Mouse (Mus musculus): Measurements from ENCODE around the gene Igf1. TPM values are rescaled to one million over a fixed set of nuclear protein-coding genes. Genes with fewer than 3 reads are reported as not detected.

Igf1 gene
- polyA plus RNA-seq, 1 experiment from 2014 or later = 11.4 TPM

DNA sequence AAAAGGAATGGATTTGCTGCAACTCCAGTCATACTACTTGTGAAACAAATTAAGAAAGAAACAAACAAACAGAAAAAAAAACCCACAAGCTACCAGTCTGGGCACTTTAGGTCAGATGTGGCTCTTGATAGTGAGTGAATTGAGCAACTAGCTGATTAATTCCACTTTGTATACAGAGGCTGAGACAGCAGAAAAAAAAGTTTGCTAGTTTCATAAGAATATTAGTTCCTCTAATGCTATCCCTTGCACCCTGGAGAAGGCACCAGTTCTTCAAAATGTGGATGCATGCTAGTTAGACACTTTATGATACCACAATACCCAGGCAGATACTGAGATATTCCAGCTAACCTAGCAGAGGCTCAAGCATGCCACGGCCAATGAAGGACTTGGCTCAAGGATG is 26.0 kb upstream of the Igf1 start:
- Histone ChIP-seq H3K4me1 (ENCODE audit: control insufficient read depth, insufficient read depth, low read length) (no peaks in the 10 kb centered on the region), H3K27ac (ENCODE audit: low read length) (no peak overlapping the region), H3K4me2 (ENCODE audit: low read length) (no peak overlapping the region), H3K36me3 (ENCODE audit: control insufficient read depth, insufficient read depth, low read length) (no peaks in the 10 kb centered on the region), H3K4me3 (ENCODE audit: low read depth, low read length) (no peak overlapping the region), H3K9me3 (replicated peaks; ENCODE audit: control insufficient read depth, low read length, poor library complexity, severe bottlenecking) (no peaks in the 10 kb centered on the region), H3K9ac (ENCODE audit: low read depth, low read length) (no peak overlapping the region), H3K27me3 (ENCODE audit: control insufficient read depth, insufficient read depth, low read depth, low read length) (no peaks in the 10 kb centered on the region)
- ATAC-seq = no peak
- WGBS = 97% methylated on average over 1 of the region's 1 CpGs

DNA sequence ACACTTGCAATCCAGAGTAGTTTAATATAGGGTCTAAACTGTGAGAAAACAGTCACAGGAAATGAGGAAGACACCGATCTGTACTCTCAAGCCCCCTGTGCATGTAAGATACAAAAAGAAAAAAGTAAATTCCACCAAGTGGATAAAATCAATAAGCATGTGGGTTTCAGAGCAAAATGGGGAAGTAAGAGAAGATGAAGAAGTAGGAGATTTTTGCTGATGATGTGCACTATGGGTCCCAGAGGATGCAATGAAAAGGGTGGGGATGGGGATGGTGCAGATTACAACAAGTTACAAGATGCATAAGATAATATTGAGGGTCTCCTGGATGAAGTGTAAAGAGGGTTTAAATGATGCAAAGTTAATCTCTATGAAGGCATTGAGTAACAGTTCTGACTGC is 18.6 kb upstream of the Igf1 start:
- H3K9me3 ChIP-seq (replicated peaks; ENCODE audit: control insufficient read depth, low read length, poor library complexity, severe bottlenecking) = no peaks in the 10 kb centered on the region
- H3K4me2 ChIP-seq (ENCODE audit: low read length) = no peak overlapping the region
- WGBS = 100% methylated on average over 1 of the region's 1 CpGs
- no peak for ATAC-seq
- no peak overlapping the region for H3K9ac ChIP-seq (ENCODE audit: low read depth, low read length)
- H3K4me1 ChIP-seq (ENCODE audit: control insufficient read depth, insufficient read depth, low read length) = no peaks in the 10 kb centered on the region
- no peaks in the 10 kb centered on the region for H3K27me3 ChIP-seq (ENCODE audit: control insufficient read depth, insufficient read depth, low read depth, low read length)
- H3K36me3 ChIP-seq (ENCODE audit: control insufficient read depth, insufficient read depth, low read length) = no peaks in the 10 kb centered on the region
- H3K4me3 ChIP-seq (ENCODE audit: low read depth, low read length) = no peak overlapping the region
- no peak overlapping the region for H3K27ac ChIP-seq (ENCODE audit: low read length)

DNA sequence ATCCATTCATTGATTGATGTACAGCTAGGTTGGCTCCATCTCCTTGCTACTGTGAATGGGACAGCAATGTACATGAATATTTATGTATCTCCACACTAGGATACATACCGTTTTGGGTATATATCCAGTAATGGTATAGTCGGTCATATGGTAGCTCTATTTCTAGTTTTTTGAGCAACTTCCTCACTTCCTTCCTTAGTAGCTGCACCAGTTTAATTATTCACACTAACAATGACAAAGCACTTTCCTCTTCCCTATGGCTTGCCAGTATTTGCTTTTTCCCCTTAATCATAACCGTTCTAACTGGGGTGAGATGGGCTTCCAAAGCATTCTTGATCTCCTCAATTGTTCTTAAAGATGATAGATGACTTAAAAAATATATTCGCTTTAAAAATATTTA is 15.6 kb upstream of the Igf1 start:
- ATAC-seq = no peak
- WGBS = 90% methylated on average over 4 of the region's 4 CpGs

DNA sequence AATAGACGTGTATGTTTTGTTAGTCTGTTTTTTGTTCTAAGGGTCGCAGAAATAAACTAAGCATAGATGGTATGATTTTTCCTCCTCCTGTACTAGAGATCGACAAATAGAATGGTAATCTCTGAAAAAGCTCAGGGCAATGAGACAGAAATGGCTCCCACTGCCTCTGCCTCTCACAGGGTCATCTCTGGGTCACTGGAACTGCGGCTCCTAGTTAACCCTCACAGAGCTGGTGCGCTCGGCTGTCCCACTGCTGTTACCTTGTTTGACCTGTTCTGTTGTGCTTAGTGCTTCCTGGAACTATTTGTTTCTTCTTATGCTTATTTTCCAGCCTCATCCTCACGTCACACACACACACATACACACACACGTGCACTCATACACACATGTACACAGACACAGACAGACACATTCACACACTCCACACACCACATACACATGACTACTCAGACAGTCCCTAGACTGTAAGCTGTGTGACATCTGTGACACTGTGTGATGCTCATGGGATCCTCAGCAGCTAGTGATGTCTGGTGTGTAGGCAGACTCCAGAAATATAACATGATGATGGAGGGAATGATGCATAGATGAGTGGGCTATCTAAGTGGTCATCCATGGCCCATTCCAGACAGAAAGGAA is 13.0 kb upstream of the Igf1 start:
- Histone ChIP-seq H3K9ac (ENCODE audit: low read depth, low read length) (no peak overlapping the region), H3K27ac (ENCODE audit: low read length) (no peak overlapping the region), H3K36me3 (ENCODE audit: control insufficient read depth, insufficient read depth, low read length) (no peaks in the 10 kb centered on the region), H3K4me2 (ENCODE audit: low read length) (no peak overlapping the region), H3K9me3 (replicated peaks; ENCODE audit: control insufficient read depth, low read length, poor library complexity, severe bottlenecking) (no peaks in the 10 kb centered on the region), H3K4me3 (ENCODE audit: low read depth, low read length) (no peak overlapping the region), H3K4me1 (ENCODE audit: control insufficient read depth, insufficient read depth, low read length) (no peaks in the 10 kb centered on the region), H3K27me3 (ENCODE audit: control insufficient read depth, insufficient read depth, low read depth, low read length) (no peaks in the 10 kb centered on the region)
- WGBS = 57% methylated on average over 8 of the region's 8 CpGs
- no peak for ATAC-seq

More for the DNA sequence above, 15.6 kb upstream of the Igf1 start:
- H3K4me1 ChIP-seq (ENCODE audit: control insufficient read depth, insufficient read depth, low read length) = no peaks in the 10 kb centered on the region
- no peak overlapping the region for H3K27ac ChIP-seq (ENCODE audit: low read length)
- no peak overlapping the region for H3K4me2 ChIP-seq (ENCODE audit: low read length)
- H3K9me3 ChIP-seq (replicated peaks; ENCODE audit: control insufficient read depth, low read length, poor library complexity, severe bottlenecking) = no peaks in the 10 kb centered on the region
- no peak overlapping the region for H3K9ac ChIP-seq (ENCODE audit: low read depth, low read length)
- no peak overlapping the region for H3K4me3 ChIP-seq (ENCODE audit: low read depth, low read length)
- H3K36me3 ChIP-seq (ENCODE audit: control insufficient read depth, insufficient read depth, low read length) = no peaks in the 10 kb centered on the region
- H3K27me3 ChIP-seq (ENCODE audit: control insufficient read depth, insufficient read depth, low read depth, low read length) = no peaks in the 10 kb centered on the region

DNA sequence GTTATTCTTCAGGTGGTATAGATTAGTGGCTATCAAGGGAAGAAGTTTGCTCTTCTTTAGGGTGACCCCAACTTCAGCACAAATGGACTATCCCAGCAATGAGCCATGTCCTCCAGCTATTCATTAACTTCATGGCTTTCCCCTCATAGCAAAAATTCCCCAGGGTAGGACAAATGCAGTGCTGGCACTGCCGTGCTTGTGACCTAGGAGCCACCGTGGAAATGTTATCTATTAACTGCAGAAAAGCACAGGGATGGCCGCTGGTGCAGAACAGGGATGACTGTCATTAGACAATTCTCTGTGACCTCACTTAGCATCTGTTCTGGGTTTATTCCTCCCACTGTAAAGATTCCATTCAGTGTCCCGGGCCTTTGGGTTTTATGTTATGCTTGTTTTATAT is 10.2 kb upstream of the Igf1 start:
- Histone ChIP-seq H3K4me3 (ENCODE audit: low read depth, low read length) (no peak overlapping the region), H3K4me1 (ENCODE audit: control insufficient read depth, insufficient read depth, low read length) (no peaks in the 10 kb centered on the region), H3K4me2 (ENCODE audit: low read length) (no peak overlapping the region), H3K9me3 (replicated peaks; ENCODE audit: control insufficient read depth, low read length, poor library complexity, severe bottlenecking) (no peaks in the 10 kb centered on the region), H3K36me3 (ENCODE audit: control insufficient read depth, insufficient read depth, low read length) (no peaks in the 10 kb centered on the region), H3K9ac (ENCODE audit: low read depth, low read length) (no peak overlapping the region), H3K27me3 (ENCODE audit: control insufficient read depth, insufficient read depth, low read depth, low read length) (no peaks in the 10 kb centered on the region), H3K27ac (ENCODE audit: low read length) (no peak overlapping the region)
- WGBS = 77% methylated on average over 4 of the region's 4 CpGs
- no peak for ATAC-seq

DNA sequence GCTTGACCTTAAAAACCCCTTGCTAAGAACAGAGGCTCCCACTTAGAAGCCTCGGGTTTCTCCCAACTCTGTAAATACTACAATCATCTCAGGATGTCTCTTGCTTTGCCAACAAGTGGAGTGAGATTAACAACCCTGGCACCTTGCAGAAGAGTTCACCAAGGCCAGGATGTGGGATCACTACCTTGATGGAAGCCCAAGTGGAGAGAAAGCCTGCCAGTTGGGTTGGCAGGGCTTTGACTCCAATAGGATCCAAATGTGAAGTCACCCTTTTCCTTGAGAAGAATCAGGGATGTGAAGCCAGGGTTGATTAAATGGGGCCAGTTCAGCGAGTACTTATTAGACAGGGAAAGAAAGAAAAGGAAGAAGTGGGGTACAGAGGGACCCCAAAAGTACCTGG is 9.6 kb upstream of the Igf1 start:
- Histone ChIP-seq H3K27me3 (ENCODE audit: control insufficient read depth, insufficient read depth, low read depth, low read length) (no peaks in the 10 kb centered on the region), H3K36me3 (ENCODE audit: control insufficient read depth, insufficient read depth, low read length) (no peaks in the 10 kb centered on the region), H3K9me3 (replicated peaks; ENCODE audit: control insufficient read depth, low read length, poor library complexity, severe bottlenecking) (no peaks in the 10 kb centered on the region), H3K4me3 (ENCODE audit: low read depth, low read length) (no peak overlapping the region), H3K27ac (ENCODE audit: low read length) (no peak overlapping the region), H3K4me1 (ENCODE audit: control insufficient read depth, insufficient read depth, low read length) (no peaks in the 10 kb centered on the region), H3K9ac (ENCODE audit: low read depth, low read length) (no peak overlapping the region), H3K4me2 (ENCODE audit: low read length) (no peak overlapping the region)
- 74% methylated on average over 2 of the region's 2 CpGs for WGBS
- ATAC-seq = no peak

DNA sequence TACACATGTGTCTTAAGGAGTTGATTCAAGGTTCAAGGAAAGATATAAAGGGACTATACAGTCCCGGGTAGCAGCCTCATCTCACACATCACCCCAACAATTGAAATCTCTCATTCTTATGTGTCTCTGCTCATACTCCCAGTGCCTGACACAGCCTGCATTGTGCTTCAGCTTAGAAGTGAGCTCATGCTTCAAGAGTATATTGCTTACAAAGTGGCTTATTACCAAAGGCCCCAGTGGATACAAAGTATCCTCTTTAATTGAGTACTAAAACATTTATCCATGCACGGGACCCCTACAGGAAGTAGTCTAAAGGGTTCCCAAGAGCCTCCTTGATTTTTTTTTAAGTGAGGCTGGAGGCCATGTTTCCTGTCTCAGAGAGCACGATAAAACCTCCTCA is 6.6 kb upstream of the Igf1 start:
- H3K4me1 ChIP-seq (ENCODE audit: control insufficient read depth, insufficient read depth, low read length) = peaks cover 3% of the 10 kb centered on the region; the same call in 1 of the 2 replicates
- 62% methylated on average over 3 of the region's 3 CpGs for WGBS
- no peaks in the 10 kb centered on the region for H3K27me3 ChIP-seq (ENCODE audit: control insufficient read depth, insufficient read depth, low read depth, low read length)
- no peaks in the 10 kb centered on the region for H3K9me3 ChIP-seq (replicated peaks; ENCODE audit: control insufficient read depth, low read length, poor library complexity, severe bottlenecking)
- no peak overlapping the region for H3K4me2 ChIP-seq (ENCODE audit: low read length)
- no peak overlapping the region for H3K9ac ChIP-seq (ENCODE audit: low read depth, low read length)
- no peak for ATAC-seq
- H3K27ac ChIP-seq (ENCODE audit: low read length) = no peak overlapping the region
- no peaks in the 10 kb centered on the region for H3K36me3 ChIP-seq (ENCODE audit: control insufficient read depth, insufficient read depth, low read length)
- no peak overlapping the region for H3K4me3 ChIP-seq (ENCODE audit: low read depth, low read length)

DNA sequence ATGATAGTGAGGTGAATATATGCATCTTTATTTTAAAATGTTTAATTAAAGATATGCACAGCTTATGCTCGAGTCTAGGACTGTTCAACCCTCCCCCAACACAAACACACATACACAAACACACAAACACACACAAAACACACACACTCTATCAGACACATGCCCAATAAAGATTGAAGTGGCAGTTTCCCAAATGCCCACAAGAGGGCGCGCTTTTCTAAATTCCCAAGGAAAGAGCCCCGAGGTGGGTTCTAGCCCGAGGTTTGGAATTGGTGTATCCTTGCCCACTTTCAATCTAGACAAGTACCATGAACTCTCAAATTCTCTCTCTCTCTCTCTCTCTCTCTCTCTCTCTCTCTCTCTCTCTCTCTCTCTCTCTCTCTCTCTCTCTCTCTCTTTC is 3.7 kb upstream of the Igf1 start:
- no peak overlapping the region for H3K4me2 ChIP-seq (ENCODE audit: low read length)
- no peaks in the 10 kb centered on the region for H3K36me3 ChIP-seq (ENCODE audit: control insufficient read depth, insufficient read depth, low read length)
- H3K27ac ChIP-seq (ENCODE audit: low read length) = no peak overlapping the region
- H3K9me3 ChIP-seq (replicated peaks; ENCODE audit: control insufficient read depth, low read length, poor library complexity, severe bottlenecking) = no peaks in the 10 kb centered on the region
- no peak overlapping the region for H3K9ac ChIP-seq (ENCODE audit: low read depth, low read length)
- H3K27me3 ChIP-seq (ENCODE audit: control insufficient read depth, insufficient read depth, low read depth, low read length) = no peaks in the 10 kb centered on the region
- peaks cover 16% of the 10 kb centered on the region; the same call in 1 of the 2 replicates for H3K4me1 ChIP-seq (ENCODE audit: control insufficient read depth, insufficient read depth, low read length)
- ATAC-seq = no peak
- no peak overlapping the region for H3K4me3 ChIP-seq (ENCODE audit: low read depth, low read length)
- WGBS = 3% methylated on average over 5 of the region's 5 CpGs

DNA sequence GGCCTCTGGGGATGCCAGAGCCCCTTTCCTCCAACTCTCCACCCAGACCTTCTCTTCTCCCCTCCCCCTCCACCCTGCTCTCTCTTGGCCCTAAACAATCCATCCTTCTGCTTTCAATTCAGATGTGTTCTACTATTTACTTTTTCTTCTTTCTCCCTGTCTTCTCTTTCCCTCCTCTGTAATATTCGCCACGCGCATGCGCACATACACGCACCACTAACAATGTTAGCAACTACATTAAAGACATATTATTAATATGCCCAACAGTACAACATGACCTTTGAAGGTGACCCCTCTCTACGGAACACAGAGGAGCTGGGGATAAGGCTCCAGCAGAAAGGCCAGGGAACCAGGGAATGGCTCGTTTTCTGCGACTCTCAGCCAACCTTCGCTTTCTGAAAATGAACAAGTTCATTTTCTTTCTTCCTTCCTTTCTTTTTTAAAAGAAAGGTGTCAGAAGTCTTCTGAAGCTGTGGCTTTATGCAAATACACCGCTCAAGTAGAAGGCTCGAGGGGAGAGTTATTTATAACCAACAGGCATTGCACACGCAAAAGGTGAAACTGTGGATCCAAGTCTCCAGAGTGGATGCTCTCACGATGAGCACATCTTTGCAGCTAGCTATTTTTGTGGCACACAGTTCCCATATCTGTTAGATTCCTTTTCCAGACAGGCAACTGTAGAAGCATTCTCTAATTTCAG is 2.5 kb upstream of the Igf1 start:
- Histone ChIP-seq H3K4me3 (ENCODE audit: low read depth, low read length) (no peak overlapping the region), H3K27me3 (ENCODE audit: control insufficient read depth, insufficient read depth, low read depth, low read length) (no peaks in the 10 kb centered on the region), H3K9me3 (replicated peaks; ENCODE audit: control insufficient read depth, low read length, poor library complexity, severe bottlenecking) (no peaks in the 10 kb centered on the region), H3K36me3 (ENCODE audit: control insufficient read depth, insufficient read depth, low read length) (no peaks in the 10 kb centered on the region), H3K4me1 (ENCODE audit: control insufficient read depth, insufficient read depth, low read length) (peaks cover 19% of the 10 kb centered on the region), H3K4me2 (ENCODE audit: low read length) (no peak overlapping the region), H3K9ac (ENCODE audit: low read depth, low read length) (no peak overlapping the region), H3K27ac (ENCODE audit: low read length) (no peak overlapping the region)
- WGBS = 77% methylated on average over 13 of the region's 13 CpGs
- no peak for ATAC-seq

Measured in midbrain, embryonic 16.5 days (tissue).